Mouse (Mus musculus): Measurements from ENCODE around the gene Tiprl.

GRCm38 (mm10) chr1:165197875-165198274 is 38.9 kb downstream of the Tiprl start:
- no peak for TF ChIP-seq POLR2A (IDR thresholded peaks at IDR 0.05; ENCODE audit: control insufficient read depth, low read depth, low read length)
- no peak for TF ChIP-seq CTCF (IDR thresholded peaks at IDR 0.05; ENCODE audit: control insufficient read depth, insufficient read depth, insufficient replicate concordance, low read depth, low read length)
